Mouse (Mus musculus): ENCODE results near the gene Gm10188.

- TF ChIP-seq CTCF (IDR thresholded peaks at IDR 0.05; ENCODE audit: extremely low read depth, insufficient read depth, insufficient read length, insufficient replicate concordance) (no peak), POLR2A (IDR thresholded peaks at IDR 0.05; ENCODE audit: low read depth, low read length) (no peak)
Observed at GRCm38 (mm10) chr1:132260331-132260730, 30.8 kb upstream of the Gm10188 start.

Data from spleen, adult 2 months (tissue).